Comparison of ENCODE assay signal across 18 mouse cellular contexts in the genomic region with DNA sequence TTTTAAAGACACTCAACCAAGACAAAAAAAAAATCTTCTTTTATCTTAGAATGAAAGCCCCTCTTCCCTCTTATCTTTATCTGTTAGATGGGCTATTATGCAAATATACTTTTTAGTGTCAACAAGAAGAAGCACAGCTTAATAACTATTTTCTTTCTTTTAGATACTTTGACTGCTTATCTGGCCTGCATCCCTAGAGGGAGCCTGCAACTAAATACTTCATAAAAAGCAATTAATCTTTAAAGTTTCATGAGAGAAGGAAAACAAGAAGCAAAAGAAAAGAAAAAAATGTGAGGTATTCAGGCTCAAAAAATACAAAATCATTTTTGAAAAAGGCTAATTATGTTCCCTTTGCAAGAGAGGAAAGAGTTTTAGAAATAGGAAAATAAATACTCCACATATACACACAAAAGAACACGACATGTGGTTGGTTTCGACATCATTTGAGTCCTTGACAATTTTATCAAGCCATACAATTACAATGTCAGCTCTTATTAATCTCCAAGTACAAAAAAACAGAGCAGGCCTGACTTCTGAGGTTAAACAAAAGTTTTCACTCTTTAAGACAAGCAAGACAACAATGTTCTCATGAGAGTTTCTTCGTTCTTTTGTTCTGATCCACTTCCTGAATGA. TPM values are rescaled to one million over a fixed set of nuclear protein-coding genes. Genes with fewer than 3 reads are reported as not detected.
DNase-seq lines count a peak whose midpoint lies in the region; ATAC-seq and TF ChIP-seq lines count a peak whose summit lies in the region.
"Had no signal": no experiment of that assay in that cellular context is flagged by ENCODE, and none has a peak within 500 bp of the region (broad histone marks: within the 10 kb centered on the region; RNA-seq: fewer than 3 reads in every experiment).

No protein-coding gene starts in this region.

- no peaks in the 10 kb centered on the region for H3K36me3 ChIP-seq in heart, embryonic 12.5 days
- H3K36me3 ChIP-seq in kidney, postnatal 0 days (ENCODE audit: insufficient read depth, low read length), result no peaks in the 10 kb centered on the region
- H3K36me3 ChIP-seq in forebrain, embryonic 16.5 days (ENCODE audit: control insufficient read depth, insufficient read depth), result no peaks in the 10 kb centered on the region
- H3K36me3 ChIP-seq: forebrain, embryonic 15.5 days; G1E; heart, embryonic 13.5 days; hindbrain, embryonic 15.5 days; neural tube, embryonic 12.5 days had no signal

- H3K4me1 ChIP-seq in heart, embryonic 12.5 days (replicated peaks), result no peaks in the 10 kb centered on the region
- 0 out of 2 replicates have a peak, but pooled peaks cover 2% of the 10 kb centered on the region for H3K4me1 ChIP-seq in kidney, postnatal 0 days (replicated peaks; ENCODE audit: insufficient read depth, low read length)
- no peaks in the 10 kb centered on the region for H3K4me1 ChIP-seq in forebrain, embryonic 16.5 days (replicated peaks; ENCODE audit: control insufficient read depth, insufficient read depth, low read length)
- H3K4me1 ChIP-seq: forebrain, embryonic 15.5 days; heart, embryonic 13.5 days; hindbrain, embryonic 15.5 days; neural tube, embryonic 12.5 days had no signal

- peak; percentile 40; the same call in 1 of the 2 replicates for TF ChIP-seq CTCF in kidney, postnatal 0 days (IDR thresholded peaks at IDR 0.05; ENCODE audit: low read depth)

- no peaks in the 10 kb centered on the region for H3K9me3 ChIP-seq in heart, embryonic 12.5 days (replicated peaks)
- no peaks in the 10 kb centered on the region for H3K9me3 ChIP-seq in kidney, postnatal 0 days (replicated peaks; ENCODE audit: low read length)
- no peaks in the 10 kb centered on the region for H3K9me3 ChIP-seq in forebrain, embryonic 16.5 days (ENCODE audit: control insufficient read depth, low read length)
- H3K9me3 ChIP-seq: forebrain, embryonic 15.5 days; G1E; heart, embryonic 13.5 days; hindbrain, embryonic 15.5 days; neural tube, embryonic 12.5 days had no signal

- WGBS in heart, embryonic 12.5 days, result 64% methylated on average over 3 of the region's 3 CpGs
- WGBS in kidney, postnatal 0 days, result 59% methylated on average over 3 of the region's 3 CpGs
- 59% methylated on average over 3 of the region's 3 CpGs for WGBS in forebrain, embryonic 16.5 days

- no peaks in the 10 kb centered on the region for H3K27me3 ChIP-seq in heart, embryonic 12.5 days (replicated peaks)
- no peaks in the 10 kb centered on the region for H3K27me3 ChIP-seq in kidney, postnatal 0 days (ENCODE audit: insufficient read depth, low read length)
- H3K27me3 ChIP-seq in forebrain, embryonic 16.5 days (replicated peaks; ENCODE audit: control insufficient read depth, insufficient read depth, low read length), result no peaks in the 10 kb centered on the region
- H3K27me3 ChIP-seq: forebrain, embryonic 15.5 days; heart, embryonic 13.5 days; hindbrain, embryonic 15.5 days; neural tube, embryonic 12.5 days had no signal

- H3K27ac ChIP-seq in heart, embryonic 12.5 days (ENCODE audit: poor library complexity, severe bottlenecking), result no peak overlapping the region
- peak overlapping the region; percentile 58 for H3K27ac ChIP-seq in kidney, postnatal 0 days
- H3K27ac ChIP-seq in forebrain, embryonic 16.5 days (ENCODE audit: low read length), result no peak overlapping the region
- H3K27ac ChIP-seq: forebrain, embryonic 15.5 days; heart, embryonic 13.5 days; hindbrain, embryonic 15.5 days; neural tube, embryonic 12.5 days had no signal

- no peak overlapping the region for H3K4me3 ChIP-seq in heart, embryonic 12.5 days
- no peak overlapping the region for H3K4me3 ChIP-seq in kidney, postnatal 0 days (replicated peaks; ENCODE audit: low read depth, low read length)
- H3K4me3 ChIP-seq in forebrain, embryonic 16.5 days (replicated peaks; ENCODE audit: low read length), result no peak overlapping the region
- H3K4me3 ChIP-seq: forebrain, embryonic 15.5 days; heart, embryonic 13.5 days; hindbrain, embryonic 15.5 days; neural tube, embryonic 12.5 days had no signal

- ATAC-seq in heart, embryonic 12.5 days (ENCODE audit: insufficient number of reproducible peaks, low FRiP score), result no peak
- ATAC-seq in kidney, postnatal 0 days (replicated peaks; ENCODE audit: low FRiP score, low read depth), result no peak
- no peak for ATAC-seq in forebrain, embryonic 16.5 days
- ATAC-seq: forebrain, embryonic 15.5 days had no signal

- no peak overlapping the region for H3K9ac ChIP-seq in heart, embryonic 12.5 days
- H3K9ac ChIP-seq in kidney, postnatal 0 days (ENCODE audit: low read depth, low read length), result no peak overlapping the region
- H3K9ac ChIP-seq in forebrain, embryonic 16.5 days (replicated peaks; ENCODE audit: low read depth, low read length), result no peak overlapping the region
- H3K9ac ChIP-seq: forebrain, embryonic 15.5 days; heart, embryonic 13.5 days; hindbrain, embryonic 15.5 days; neural tube, embryonic 12.5 days had no signal

- peak; percentile 45 for DNase-seq in heart, adult 11 months
- DNase-seq in kidney, postnatal 0 days (ENCODE audit: low spot score), result peak; percentile 78
- no peak for DNase-seq in kidney, postnatal 4 days
- peak; percentile 18 for DNase-seq in retina, embryonic 14.5 days (ENCODE audit: low spot score)
- no peak for DNase-seq in retina, postnatal 1 day
- DNase-seq in adrenal gland, postnatal 14 days, result no peak
- DNase-seq: cerebellum, adult 18-20 months; cerebellum, postnatal 25 days; kidney, adult 8-10 months; liver; thymus, adult 18-20 months had no signal

- H3K4me2 ChIP-seq in heart, embryonic 12.5 days, result no peak overlapping the region
- H3K4me2 ChIP-seq in kidney, postnatal 0 days (ENCODE audit: low read length), result no peak overlapping the region
- no peak overlapping the region for H3K4me2 ChIP-seq in forebrain, embryonic 16.5 days (ENCODE audit: low read length)
- H3K4me2 ChIP-seq: forebrain, embryonic 15.5 days; heart, embryonic 13.5 days; hindbrain, embryonic 15.5 days; neural tube, embryonic 12.5 days had no signal

RNA-seq across cellular contexts. Expression of a gene that starts 13.6 kb away (rescaled TPM):
- polyA plus RNA-seq in heart, embryonic 12.5 days (2016; fragmentation: Nextera tagmentation; extraction: Ambion mirVana), result 3.3 and 3.6 TPM in 2 replicates
- 6.1 and 6.6 TPM in 2 replicates for polyA plus RNA-seq in kidney, postnatal 0 days (2015; fragmentation: Nextera tagmentation; extraction: Ambion mirVana)
- total RNA-seq in adrenal gland, postnatal 14 days (2021), result 7.1 and 7.6 TPM in 2 replicates
- 0.84 and 1.7 TPM in 2 replicates for polyA plus RNA-seq in forebrain, embryonic 16.5 days (2015; fragmentation: Nextera tagmentation; extraction: Ambion mirVana)

RNA-seq across cellular contexts. Expression of a gene that starts 32.1 kb away (rescaled TPM):
- polyA plus RNA-seq in heart, embryonic 12.5 days (2016; fragmentation: Nextera tagmentation; extraction: Ambion mirVana), result 6.4 and 7.8 TPM in 2 replicates
- polyA plus RNA-seq in kidney, postnatal 0 days (2015; fragmentation: Nextera tagmentation; extraction: Ambion mirVana), result 3.4 and 4.1 TPM in 2 replicates
- 18.9 and 19.6 TPM in 2 replicates for total RNA-seq in adrenal gland, postnatal 14 days (2021)
- 5.9 and 6.6 TPM in 2 replicates for polyA plus RNA-seq in forebrain, embryonic 16.5 days (2015; fragmentation: Nextera tagmentation; extraction: Ambion mirVana)

Comparison
In these comparisons a context has a peak if more than half of its experiments do, and no peak if none do; other contexts are left out.
1. DNase-seq: peak in heart, adult 11 months (single experiment), kidney, postnatal 0 days (single experiment) and retina, embryonic 14.5 days (single experiment); none in kidney, postnatal 4 days (0 of 2), retina, postnatal 1 day (single experiment) and adrenal gland, postnatal 14 days (single experiment).